Mouse (Mus musculus) C2C12 (cell line): ENCODE results near the gene Tnni3k.

Experiments used
- CTCF ChIP-seq: IDR thresholded peaks from one replicate; pipeline ENCODE4 v1.5.1; 2011; ENCODE audit not compliant: control insufficient read depth, insufficient read depth, insufficient read length
- USF1 ChIP-seq: IDR thresholded peaks from one replicate; pipeline ENCODE4 v1.6.1; 2011; ENCODE audit warnings: low read depth, mild to moderate bottlenecking, control low read depth, moderate library complexity

DNA sequence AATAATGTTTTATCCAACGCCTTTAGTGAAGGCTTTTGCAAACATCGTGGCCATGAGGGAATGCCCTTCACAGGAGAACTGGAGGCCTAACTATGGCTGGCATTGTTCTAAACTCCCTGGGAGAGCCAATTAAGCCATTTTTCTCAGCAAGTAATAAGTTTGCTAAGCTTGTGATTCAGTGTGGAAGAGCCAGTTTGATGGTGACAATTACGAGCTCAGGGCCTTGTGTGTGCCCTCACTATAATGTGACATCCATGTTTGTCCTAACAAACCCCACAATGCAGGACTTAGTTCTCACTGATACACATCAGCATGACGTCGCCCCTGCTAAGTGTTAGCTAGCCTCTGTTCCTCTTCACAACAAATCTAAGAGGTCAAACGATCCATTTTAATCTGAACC, 193.3 kb downstream of the Tnni3k start:
- TF ChIP-seq CTCF (no peak), USF1 (no peak)
